23 mouse cellular contexts compared by ENCODE assay signal in the genomic region with DNA sequence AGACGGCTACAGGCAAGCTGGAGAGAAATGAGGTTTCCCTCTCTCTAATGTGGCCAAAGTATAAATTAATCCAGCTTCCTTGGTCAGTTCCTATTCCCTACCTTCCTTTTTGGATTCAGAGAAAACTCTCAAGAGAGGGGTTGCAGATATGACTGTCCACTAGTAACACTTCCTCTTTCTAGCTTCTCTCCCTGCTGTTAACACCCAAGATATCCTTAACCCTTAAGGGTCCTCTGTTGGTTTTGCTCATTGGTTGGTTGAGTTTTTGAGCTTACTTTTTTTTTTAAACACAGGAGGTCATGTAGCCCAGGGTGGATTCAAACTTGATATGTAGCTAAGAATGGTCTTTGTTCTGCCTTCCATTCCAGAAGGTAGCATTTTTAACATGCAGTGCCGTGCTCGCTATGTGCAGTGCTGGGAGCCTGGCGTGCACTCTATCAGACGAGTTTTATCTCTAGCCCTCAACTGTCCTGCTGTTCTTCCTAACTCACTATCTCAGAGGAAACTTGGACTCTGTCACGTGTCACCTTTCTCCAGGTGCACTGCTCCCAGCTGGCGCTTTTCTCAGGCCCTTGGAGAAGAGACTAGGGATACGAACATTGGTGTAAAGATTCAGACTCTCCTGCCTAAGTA. TPM values are rescaled to one million over a fixed set of nuclear protein-coding genes. Genes with fewer than 3 reads are reported as not detected.
"Had no signal": no experiment of that assay in that cellular context is flagged by ENCODE, and none has a peak within 500 bp of the region (broad histone marks: within the 10 kb centered on the region; RNA-seq: fewer than 3 reads in every experiment).

No protein-coding gene starts in this region.

- H3K4me2 ChIP-seq: limb, embryonic 13.5 days; midbrain, embryonic 12.5 days; neural tube, embryonic 15.5 days had no signal

- H3K9ac ChIP-seq: limb, embryonic 13.5 days; liver, embryonic 14.5 days; midbrain, embryonic 12.5 days; neural tube, embryonic 15.5 days had no signal

- H3K36me3 ChIP-seq: limb, embryonic 13.5 days; midbrain, embryonic 12.5 days; neural tube, embryonic 15.5 days had no signal

- H3K27me3 ChIP-seq: neural tube, embryonic 15.5 days had no signal

- H3K4me3 ChIP-seq: layer of hippocampus, adult 2 months; limb, embryonic 13.5 days; megakaryocyte, embryonic 14.5 days; midbrain, embryonic 12.5 days; neural tube, embryonic 15.5 days had no signal

- H3K9me3 ChIP-seq: limb, embryonic 13.5 days; megakaryocyte, embryonic 14.5 days; midbrain, embryonic 12.5 days; neural tube, embryonic 15.5 days had no signal

- H3K4me1 ChIP-seq: limb, embryonic 13.5 days; midbrain, embryonic 12.5 days had no signal

- H3K27ac ChIP-seq: kidney, postnatal 0 days; layer of hippocampus, adult 2 months; limb, embryonic 13.5 days; liver, embryonic 14.5 days; midbrain, embryonic 12.5 days; neural tube, embryonic 15.5 days; stomach, postnatal 0 days had no signal

- ATAC-seq: midbrain, embryonic 16.5 days had no signal

- DNase-seq: kidney, adult 11 months; kidney, adult 9 months; kidney, postnatal 36 days; left cerebral cortex, postnatal 4 days; lung, adult 18-20 months; right cerebral cortex, postnatal 14 days; thymus, postnatal 14 days had no signal

RNA-seq across cellular contexts. Expression of gene Muc3a, which starts 17.6 kb away (rescaled TPM):
- total RNA-seq: liver, adult 2 months had no signal
- polyA plus RNA-seq: limb, embryonic 13.5 days; lung, embryonic 16.5 days had no signal

RNA-seq across cellular contexts. Expression of gene Muc3, which starts 45.5 kb away (rescaled TPM):
- total RNA-seq: layer of hippocampus, adult 2 months; layer of hippocampus, postnatal 10 days; left cerebral cortex, adult 18-20 months; left cerebral cortex, postnatal 10 days; left cerebral cortex, postnatal 4 days had no signal
- polyA plus RNA-seq: limb, embryonic 13.5 days; liver, embryonic 14.5 days; lung, embryonic 16.5 days; midbrain, embryonic 12.5 days; midbrain, embryonic 16.5 days; neural tube, embryonic 11.5 days; neural tube, embryonic 15.5 days; urinary bladder, adult 2 months had no signal
